Mouse (Mus musculus) cerebellum, adult 2 months (tissue): ENCODE data around the gene Lrrc41.

Source experiments
- CTCF ChIP-seq: fragments of 200-500 bp; IDR thresholded peaks from 2 replicates; pipeline ENCODE4 v1.5.1; 2011; ENCODE audit warnings: low read depth, mild to moderate bottlenecking, control low read depth, low read length, moderate library complexity, borderline replicate concordance; ENCODE audit not compliant: insufficient read depth
- POLR2A ChIP-seq: fragments of 200-500 bp; IDR thresholded peaks from 2 replicates; pipeline ENCODE4 v1.6.1; 2011; ENCODE audit warnings: low read length, control low read depth, borderline replicate concordance; ENCODE audit not compliant: insufficient read depth

DNA sequence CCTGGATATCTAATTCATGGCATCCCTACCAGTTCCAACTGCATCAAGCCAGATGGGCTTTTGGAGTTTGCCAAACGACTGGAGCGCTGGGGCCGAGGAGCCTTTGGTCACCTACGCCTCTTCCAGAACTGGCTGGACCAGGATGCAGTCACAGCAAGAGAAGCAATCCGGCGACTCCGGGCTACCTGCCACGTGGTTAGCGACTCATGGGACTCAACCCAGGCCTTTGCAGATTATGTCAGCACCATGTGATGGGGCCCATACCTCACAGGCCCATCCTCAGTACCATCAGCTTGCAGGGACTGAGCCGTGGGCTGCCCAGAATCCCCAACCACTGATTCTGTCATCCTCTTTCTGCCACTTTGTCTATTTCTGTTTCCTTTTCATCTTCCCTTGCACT is 21.2 kb downstream of the Lrrc41 start:
- TF ChIP-seq CTCF: no peak
- TF ChIP-seq POLR2A: no peak
